Mouse (Mus musculus) CD4-positive naive resting alpha-beta T cell, adult 57 days (primary cell): ENCODE measurements around the gene Kank2. TPM values are rescaled to one million over a fixed set of nuclear protein-coding genes. Genes with fewer than 3 reads are reported as not detected.

Experiments
- total RNA-seq: library from RNA; stranded (reverse); gene quantifications from one replicate; pipeline ENCODE4 v1.2.4, GENCODE M21; 2023

Gene Kank2
- 0.33 TPM for total RNA-seq

GRCm38 (mm10) chr9:21798345-21799009 lies at the start of gene Kank2:
TSS of gene Kank2 (minus strand) at chr9:21798744.

GRCm38 (mm10) chr9:21835258-21835912 lies 36.8 kb upstream of the Kank2 start, which contains the start of gene Angptl8:
TSS of gene Angptl8 (plus strand) at chr9:21835510.

GRCm38 (mm10) chr9:21760155-21761088 lies 38.1 kb downstream of the Kank2 start, which contains the start of gene Spc24:
TSS of gene Spc24 (minus strand) at chr9:21760303.

GRCm38 (mm10) chr9:21723377-21724146 lies 75.0 kb downstream of the Kank2 start, which contains the start of gene Ldlr:
TSS of gene Ldlr (plus strand) at chr9:21723483.

Other genes with a start within 250 kb of the Kank2 start
- 29.6 TPM for gene Timm29, start 206.0 kb downstream of the Kank2 start, total RNA-seq
- 13.5 TPM for gene Yipf2, start 205.9 kb downstream of the Kank2 start, total RNA-seq
- gene Smarca4, start 182.6 kb downstream of the Kank2 start, total RNA-seq, result 88.7 TPM
- gene Ldlr, start 75.3 kb downstream of the Kank2 start, total RNA-seq, result 56.5 TPM
- 1.9 TPM for gene Spc24, start 38.4 kb downstream of the Kank2 start, total RNA-seq
- gene Angptl8, start 36.8 kb upstream of the Kank2 start, total RNA-seq, result not detected
- gene Dock6, start 53.9 kb upstream of the Kank2 start, total RNA-seq, result 5.2 TPM
- 19.6 TPM for gene Rab3d, start 119.4 kb upstream of the Kank2 start, total RNA-seq
- gene Ccdc159, start 128.7 kb upstream of the Kank2 start, total RNA-seq, result not detected
- gene Tmem205, start 128.8 kb upstream of the Kank2 start, total RNA-seq, result not detected
- 1.0 TPM for gene Plppr2, start 138.3 kb upstream of the Kank2 start, total RNA-seq
- 7.9 TPM for gene Swsap1, start 157.0 kb upstream of the Kank2 start, total RNA-seq
- 0.53 TPM for gene Epor, start 164.8 kb upstream of the Kank2 start, total RNA-seq
- gene Rgl3, start 190.7 kb upstream of the Kank2 start, total RNA-seq, result not detected
- gene Ccdc151, start 203.9 kb upstream of the Kank2 start, total RNA-seq, result not detected
- 91.3 TPM for gene Prkcsh, start 204.1 kb upstream of the Kank2 start, total RNA-seq